Mouse (Mus musculus): ENCODE measurements around the gene Tepp.

The Tepp gene

DNA sequence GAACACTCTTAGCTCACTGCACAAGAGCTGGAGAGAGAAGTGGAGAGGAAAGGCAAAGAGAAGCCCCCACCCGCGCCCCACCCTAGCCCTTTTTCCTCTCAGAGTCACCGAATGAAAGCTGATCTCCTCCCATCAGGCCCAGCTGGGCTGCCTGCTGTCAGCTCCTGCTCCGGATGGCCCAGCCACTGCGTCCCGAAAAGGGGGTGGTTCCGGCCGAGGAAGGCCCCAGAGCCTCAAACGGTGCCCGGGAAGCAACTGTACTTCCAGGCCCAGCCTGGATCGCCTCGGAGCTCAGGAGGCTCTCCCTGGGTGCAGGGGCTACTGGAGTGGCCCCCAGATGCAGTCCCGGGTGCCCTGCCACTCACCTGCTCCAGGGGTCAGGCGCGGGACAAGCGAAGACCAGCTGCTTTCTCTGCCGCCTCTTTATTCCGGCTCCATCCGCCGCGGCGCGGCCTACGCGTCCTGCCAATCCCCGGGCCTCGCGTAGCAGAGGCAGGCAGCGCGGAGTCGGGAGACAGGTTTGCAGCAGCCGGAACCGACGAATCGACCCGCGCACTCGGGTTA is 20.9 kb downstream of the Tepp start:
- peak; percentile 60 for ATAC-seq (ENCODE audit: low TSS enrichment)

DNA sequence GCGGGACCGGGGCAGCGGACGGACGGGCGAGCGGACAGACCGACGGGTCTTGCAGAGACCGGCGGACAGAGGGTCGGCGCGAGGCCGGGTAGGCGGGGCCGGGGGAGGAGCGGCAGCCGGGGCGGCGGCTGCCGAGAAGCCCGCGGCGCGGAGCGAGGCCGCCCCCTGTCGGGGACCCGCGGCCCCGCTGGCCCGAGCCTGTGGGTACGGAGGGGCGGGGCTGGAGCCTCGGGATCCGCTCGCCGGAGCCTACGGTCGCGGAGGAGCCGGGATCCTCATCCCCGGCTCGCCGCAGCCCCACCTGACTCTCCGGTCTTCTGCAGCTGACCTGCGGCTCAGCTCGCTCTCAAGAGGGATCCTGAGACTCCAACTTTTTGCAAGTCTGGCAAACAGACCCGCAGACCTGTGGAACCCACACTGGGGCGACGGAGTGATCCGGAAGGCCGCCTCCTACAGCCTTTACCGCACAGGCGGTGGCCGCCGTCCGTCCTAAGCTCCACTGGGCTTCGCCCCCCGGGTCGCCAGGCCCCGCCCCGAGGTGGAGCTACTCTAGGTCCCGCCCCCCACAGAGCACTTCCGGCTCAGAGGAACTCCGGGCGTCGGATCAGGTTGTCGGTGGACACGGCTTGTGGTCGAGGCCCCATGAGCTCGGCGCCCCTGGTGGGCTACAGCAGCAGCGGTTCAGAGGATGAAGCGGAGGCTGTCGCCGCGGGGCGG is 21.5 kb downstream of the Tepp start, which contains the start of the genes Zfp319 and Usb1:
Gene Zfp319 (minus strand): TSS at position 231 of the 717 bp plus-strand sequence.
Gene Usb1 (plus strand): TSS at position 565 of the 717 bp plus-strand sequence.
- peak; percentile 86 for ATAC-seq (ENCODE audit: low TSS enrichment)

- no peak for ATAC-seq (ENCODE audit: low TSS enrichment)
Observed at GRCm38 (mm10) chr8:95332437-95333199, 22.3 kb downstream of the Tepp start.

DNA sequence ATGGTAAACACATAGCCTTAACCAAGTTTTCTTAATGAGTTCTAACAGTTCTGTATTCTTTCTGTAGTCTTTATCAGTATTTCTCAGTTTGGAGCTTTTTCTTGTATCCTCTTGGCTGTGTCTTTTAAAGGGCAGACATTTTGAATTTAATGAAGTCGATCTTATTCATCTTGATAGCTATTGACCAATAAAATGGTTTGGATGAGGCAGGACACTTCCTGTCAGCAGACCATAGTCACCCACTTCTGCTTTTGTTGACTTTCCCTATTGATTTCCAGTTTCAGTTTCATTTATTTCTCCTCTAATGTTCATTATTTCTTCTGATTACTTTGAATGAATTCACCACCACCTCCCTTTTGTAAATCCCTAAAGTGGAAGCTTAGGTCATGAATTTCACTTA is 25.3 kb downstream of the Tepp start:
- no peak for ATAC-seq (ENCODE audit: low TSS enrichment)

GRCm38 (mm10) chr8:95336363-95336762 is 26.0 kb downstream of the Tepp start:
- ATAC-seq (ENCODE audit: low TSS enrichment) = no peak

- ATAC-seq (ENCODE audit: low TSS enrichment) = no peak
Observed at GRCm38 (mm10) chr8:95341721-95342120, 31.4 kb downstream of the Tepp start.

- ATAC-seq (ENCODE audit: low TSS enrichment) = no peak
Observed at GRCm38 (mm10) chr8:95344668-95345067, 34.3 kb downstream of the Tepp start.

DNA sequence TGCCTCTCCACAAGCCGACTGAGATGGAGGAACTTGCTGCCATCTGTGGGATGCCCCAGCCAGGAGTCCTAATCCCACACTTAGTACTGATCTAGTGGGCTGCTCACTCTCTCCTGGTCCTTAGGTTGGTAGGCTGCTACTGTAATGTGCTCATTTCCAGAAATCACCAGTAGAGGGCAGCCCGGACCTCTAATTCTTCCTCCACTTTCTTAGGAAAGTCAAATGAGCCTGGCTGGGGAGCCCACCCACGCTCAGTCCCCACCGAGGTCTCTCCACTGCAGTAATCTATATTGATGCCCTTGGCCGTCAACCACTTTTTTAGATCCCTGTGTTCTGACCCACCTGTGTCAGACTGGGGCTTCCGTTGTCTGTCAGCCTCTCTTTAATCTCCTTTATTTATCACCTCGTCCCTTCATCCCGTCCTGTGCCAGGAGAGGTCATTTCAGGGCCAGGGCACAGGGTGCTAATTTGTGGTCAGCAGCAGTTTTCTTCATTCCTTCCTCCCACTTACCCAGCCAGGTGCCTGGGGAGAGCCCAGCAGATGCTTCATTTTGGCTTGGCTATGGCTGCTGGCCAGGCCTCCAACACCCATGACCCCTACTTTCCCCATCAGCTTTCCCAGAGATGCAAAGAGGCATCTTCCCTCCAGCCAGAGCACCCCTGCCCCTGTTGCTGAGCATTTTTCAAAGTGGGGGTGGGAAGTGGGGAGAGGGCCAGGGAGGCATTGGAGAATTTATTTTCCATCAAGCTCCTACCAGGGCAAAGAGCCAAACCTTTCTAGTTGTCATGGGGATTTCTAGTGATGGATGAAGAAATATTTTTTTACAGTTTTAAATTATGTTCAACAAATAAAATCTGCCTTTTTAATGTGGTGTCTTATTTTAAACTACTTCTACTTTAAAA is 36.5 kb downstream of the Tepp start:
- ATAC-seq (ENCODE audit: low TSS enrichment) = peak; percentile 47

DNA sequence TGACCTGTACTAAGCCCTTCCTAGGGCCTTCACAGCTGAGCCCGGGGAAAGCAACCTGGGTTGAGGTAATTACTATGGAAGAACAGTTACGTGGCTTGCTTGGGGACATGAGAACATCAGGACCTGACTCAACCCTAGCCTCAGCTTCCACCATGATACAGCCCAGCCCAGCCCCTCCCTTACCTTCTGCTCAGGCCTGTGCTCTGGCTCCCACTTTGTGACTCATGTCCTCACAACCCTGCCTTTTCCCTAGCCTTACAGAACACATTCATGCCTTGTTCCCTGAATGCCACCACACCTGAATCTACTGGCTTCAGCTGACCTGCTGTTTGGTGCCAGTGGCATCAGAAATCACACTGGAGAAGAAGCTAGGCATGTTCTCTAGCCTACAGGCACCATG is 38.0 kb downstream of the Tepp start:
- no peak for ATAC-seq (ENCODE audit: low TSS enrichment)

- peak; percentile 66 for ATAC-seq (ENCODE audit: low TSS enrichment)
Observed at GRCm38 (mm10) chr8:95348811-95349630, 38.7 kb downstream of the Tepp start.

DNA sequence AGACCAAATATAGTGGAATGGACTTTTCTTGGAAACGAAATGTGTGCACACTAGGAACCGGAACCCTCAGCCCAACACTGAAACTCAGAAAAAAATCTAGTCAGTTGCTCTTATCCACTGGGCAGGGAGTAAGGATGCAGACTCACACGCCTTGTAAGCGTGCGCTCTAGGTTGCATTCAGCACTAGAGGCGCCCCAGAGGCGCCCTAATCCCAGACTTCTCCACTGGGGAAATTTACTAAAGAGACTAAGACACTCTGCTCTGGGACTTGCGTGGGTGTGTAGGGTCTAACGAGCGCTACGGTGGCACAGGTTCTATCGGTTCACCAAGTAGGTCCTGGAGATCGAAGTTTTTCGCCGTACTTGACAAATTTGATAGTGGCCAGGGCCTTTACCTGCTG is 41.1 kb downstream of the Tepp start:
- peak; percentile 42 for ATAC-seq (ENCODE audit: low TSS enrichment)

DNA sequence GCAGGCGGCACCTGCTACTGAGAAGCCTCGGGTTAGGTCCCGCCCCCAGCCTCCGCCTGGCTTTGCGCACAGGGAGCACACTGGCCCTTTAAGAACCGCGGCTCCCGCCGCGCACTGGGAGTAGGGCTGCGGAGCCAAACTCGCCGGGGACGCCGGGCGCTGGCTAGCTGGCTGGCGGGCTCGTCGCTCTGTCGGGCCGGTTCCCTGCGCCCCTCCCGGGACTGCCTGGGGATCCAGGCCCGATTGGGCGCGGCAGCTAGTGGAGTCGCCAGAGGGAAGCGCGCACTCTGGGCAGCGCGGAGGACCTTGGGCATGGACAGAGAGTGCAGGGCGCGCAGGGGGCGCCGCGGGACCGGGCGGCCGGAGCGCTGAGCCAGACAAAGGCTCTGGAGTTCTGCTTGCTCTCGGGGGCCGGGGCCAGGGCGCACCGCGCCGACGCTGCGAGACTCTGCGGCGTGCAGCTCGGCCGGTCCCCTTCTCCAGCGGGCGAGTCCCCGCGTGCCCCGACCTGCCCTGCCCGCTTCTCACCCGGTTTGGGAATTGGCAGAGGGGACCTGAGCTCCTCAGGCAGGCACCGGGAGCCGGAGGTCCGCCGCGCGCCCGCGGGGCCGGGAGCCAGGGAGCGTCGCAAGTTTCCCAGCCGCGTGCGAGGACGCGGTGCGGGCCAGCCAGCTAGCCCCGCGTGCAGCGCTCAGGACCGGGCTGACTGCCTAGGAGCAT is 41.9 kb downstream of the Tepp start, which contains the start of gene Mmp15:
Gene Mmp15 (plus strand): TSS at position 118 of the 720 bp plus-strand sequence.
- ATAC-seq (ENCODE audit: low TSS enrichment) = peak; percentile 62

DNA sequence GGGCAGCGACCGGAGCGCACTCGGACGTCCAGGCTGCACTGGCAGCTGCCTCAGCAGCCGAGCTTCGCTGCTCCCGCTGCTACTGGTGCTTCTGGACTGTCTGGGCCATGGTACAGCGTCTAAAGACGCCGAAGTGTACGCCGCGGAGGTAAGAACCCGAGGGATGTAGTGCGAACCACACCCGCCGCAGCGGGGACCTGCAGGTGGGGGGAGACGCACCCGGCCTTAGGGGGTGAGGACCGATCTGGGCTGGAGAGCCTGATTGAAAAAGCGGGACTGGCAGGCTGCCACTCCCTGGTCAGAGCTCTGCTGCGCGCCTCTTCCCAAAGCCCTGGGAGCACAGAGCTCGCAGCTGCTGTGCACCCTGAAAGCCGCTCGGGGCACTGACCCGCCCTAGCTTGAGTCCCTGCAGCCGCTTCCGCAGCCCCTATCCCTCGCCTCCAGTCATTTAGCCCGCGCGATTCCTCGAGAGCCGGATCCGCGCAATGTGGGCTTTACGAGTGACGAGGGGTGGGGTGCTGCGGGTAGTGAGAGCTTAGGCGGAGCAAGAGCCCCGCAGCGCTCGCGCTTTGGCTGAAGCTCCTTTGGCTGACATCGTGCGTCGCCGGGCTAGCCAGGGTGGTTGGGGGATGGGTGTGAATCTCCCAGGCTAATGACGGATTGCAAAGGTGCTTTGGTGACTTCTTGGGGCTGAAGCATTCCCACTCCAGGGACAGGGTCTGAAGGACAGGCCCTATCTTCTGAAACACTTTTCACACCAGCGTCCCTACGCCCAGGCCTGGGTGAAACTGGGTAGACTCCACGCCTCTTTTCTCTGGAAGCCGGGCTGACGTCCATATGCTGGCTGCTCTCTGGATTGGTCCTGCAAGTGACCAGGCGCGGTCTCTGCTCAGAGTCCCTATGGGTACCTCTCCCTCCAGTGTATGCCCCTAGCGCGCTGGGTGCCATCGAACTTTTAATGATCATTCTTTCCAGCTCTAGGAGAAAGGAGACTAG is 42.8 kb downstream of the Tepp start:
- peak; percentile 13; the same call in 1 of the 2 replicates for ATAC-seq (ENCODE audit: low TSS enrichment)

GRCm38 (mm10) chr8:95354606-95355005 is 44.2 kb downstream of the Tepp start:
- ATAC-seq (ENCODE audit: low TSS enrichment) = no peak

DNA sequence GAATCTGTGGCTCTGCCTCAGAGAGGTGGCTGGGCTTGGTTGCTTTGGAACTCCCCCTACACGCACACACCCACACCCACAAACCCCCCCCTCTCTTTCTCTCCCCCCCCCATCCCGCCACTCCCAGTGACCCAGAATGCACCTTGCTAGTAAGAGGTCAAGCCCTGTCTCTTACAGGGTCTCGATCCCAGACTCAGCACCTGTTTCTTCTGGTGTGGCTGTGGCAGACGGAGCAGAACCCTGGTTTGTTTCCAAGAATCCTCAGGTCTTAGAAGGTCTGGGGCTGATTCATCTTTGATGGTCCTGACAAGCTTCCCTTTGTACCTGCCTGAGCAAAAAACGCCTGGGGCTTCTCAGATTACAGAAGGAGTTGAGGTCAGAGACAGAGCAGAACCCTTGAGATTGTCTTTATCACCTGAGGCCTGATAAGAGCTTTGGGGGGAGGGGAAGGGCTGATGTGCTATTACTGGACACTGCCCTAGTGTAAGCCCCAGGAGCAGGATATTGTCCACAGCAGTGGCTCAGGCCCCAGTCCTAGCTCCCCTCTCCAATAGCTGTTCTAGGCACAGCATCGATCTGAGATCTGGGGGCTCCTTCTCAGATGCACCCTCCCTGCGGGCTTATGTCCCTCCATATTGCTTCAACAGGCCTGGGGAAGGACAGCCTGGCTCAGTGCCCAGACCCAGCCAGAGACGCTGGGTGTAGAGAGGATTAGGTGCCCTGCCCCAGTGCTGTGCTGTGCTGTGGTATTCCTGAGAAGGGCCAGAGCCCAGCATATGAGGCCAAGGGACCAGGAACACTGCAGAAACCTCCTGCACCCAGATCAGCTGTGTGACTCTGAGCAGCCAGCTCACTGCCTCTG is 48.4 kb downstream of the Tepp start:
- no peak for ATAC-seq (ENCODE audit: low TSS enrichment)

DNA sequence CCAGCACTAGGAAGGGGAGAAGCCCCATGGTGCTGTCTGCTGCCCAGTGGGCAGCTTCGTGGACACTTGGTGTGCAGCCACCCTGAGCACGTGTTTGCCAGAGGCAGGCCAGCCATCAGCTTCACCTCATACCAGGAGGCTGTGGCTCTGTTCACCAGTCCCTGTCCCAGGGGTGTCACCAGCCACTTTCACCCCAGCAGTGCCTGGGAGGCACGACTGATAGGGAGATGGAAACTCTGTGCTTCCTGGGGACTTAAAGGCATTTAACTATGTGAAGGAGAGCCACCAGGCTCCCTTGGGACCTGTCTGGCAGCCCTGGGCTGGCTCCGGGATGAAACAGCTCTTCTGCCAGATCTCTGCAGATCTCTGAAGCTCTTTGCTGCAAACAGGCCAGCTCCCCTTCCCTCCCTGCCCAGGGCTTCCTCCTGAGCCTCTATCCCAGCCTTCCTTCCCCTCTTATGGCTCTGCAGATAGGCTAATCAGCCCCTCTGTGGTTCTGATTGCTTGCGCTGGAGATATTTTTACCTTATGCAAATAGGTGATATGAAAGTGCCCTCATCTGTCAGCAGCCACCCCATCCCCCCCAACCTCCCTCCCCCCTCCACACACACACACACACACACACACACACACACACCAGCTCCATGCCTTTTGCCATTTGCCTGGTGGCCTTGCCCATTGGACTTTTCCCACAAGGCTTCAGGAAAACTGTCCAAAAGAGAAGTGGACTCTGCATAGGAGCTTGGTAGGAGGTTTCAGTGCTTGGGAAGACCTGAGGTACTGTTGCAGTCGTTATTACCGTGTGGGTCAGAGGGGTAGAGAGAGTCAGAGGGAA is 50.0 kb downstream of the Tepp start:
- ATAC-seq (ENCODE audit: low TSS enrichment) = no peak

DNA sequence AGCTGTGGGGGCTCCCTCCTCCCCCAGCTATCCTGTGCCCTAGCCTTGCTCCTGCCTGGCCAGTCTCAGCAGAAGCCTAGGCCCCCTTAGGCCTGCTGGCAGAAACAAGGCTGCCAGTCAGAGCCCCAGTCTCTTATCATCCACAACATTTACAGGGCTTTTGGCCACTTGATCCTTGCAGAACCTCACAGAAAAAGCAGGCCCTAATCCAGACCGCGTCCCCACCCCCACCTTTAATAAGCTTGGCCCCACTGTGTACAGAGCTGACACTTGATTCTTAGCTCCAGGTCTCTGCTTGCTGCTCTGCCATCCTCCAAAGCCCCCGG is 50.6 kb downstream of the Tepp start:
- ATAC-seq (ENCODE audit: low TSS enrichment) = no peak

Data from frontal cortex, adult (tissue).